Mouse (Mus musculus): ENCODE measurements around the gene Crtac1. TPM values are rescaled to one million over a fixed set of nuclear protein-coding genes. Genes with fewer than 3 reads are reported as not detected.

Crtac1 gene
- total and polyA plus RNA-seq, 3 experiments = not detected

DNA sequence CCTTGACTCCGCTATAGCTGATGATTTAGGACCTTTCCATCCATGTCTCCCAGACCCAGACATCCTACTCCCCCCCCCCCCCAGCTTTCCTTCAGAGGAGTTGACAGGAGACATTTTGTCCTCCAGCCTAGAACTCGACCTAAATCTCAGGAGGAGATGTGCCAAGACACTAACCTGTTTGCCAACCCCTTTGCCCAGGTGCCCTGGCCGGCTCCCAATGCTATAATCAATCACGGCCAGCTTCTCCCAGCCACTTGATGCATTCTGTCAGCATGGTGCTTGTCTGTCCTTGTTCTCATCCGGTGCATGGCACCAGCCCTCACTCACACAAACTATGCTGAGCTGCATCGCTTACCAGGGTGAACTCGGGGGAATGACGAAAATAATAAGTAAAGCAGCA is 27.9 kb upstream of the Crtac1 start:
- Histone ChIP-seq H3K36me3 (replicated peaks in 1 of 2; ENCODE audit: control insufficient read depth in 1 of 2, insufficient read depth in 1 of 2, low read length in 1 of 2) (no peaks in the 10 kb centered on the region), H3K79me2 (replicated peaks; ENCODE audit: control insufficient read depth, extremely low read depth, insufficient read depth, poor library complexity, severe bottlenecking) (no peaks in the 10 kb centered on the region), H3K4me3 (replicated peaks in 1 of 3; ENCODE audit: low read depth in 2 of 3, low read length in 2 of 3, poor library complexity in 1 of 3) (no peak overlapping the region), H3K27ac (ENCODE audit: insufficient read depth, low read depth) (no peak overlapping the region), H3K4me1 (ENCODE audit: control insufficient read depth in 1 of 2, insufficient read depth in 2 of 2) (no peaks in the 10 kb centered on the region), H3K9ac (ENCODE audit: insufficient read depth, low read depth) (no peak overlapping the region), H3K9me3 (replicated peaks; ENCODE audit: low read length) (no peaks in the 10 kb centered on the region), H3K27me3 (replicated peaks) (peaks cover 86% of the 10 kb centered on the region), H3K4me2 (ENCODE audit: insufficient read depth, low read depth, poor library complexity, severe bottlenecking) (no peak overlapping the region)
- in situ Hi-C loops (cut with MboI; ENCODE audit: low pct_ligation_motif_present, low pct_unique_long_range_greater_than_20kb, low sequenced_read_pairs) (no loop called here), dilution Hi-C loops (cut with MboI; ENCODE audit: extremely low pct_ligation_motif_present, extremely low pct_unique_long_range_greater_than_20kb, low sequenced_read_pairs) (no loop called here)
- no peak for DNase-seq (ENCODE audit: extremely low read depth)
- TF ChIP-seq MAX (IDR thresholded peaks at IDR 0.05; ENCODE audit: low read length) (no peak), USF1 (IDR thresholded peaks at IDR 0.05; ENCODE audit: low read depth, low read length) (no peak), ELF1 (IDR thresholded peaks at IDR 0.05; ENCODE audit: low read depth, low read length) (no peak), GABPA (IDR thresholded peaks at IDR 0.05; ENCODE audit: insufficient replicate concordance, low read depth, low read length) (no peak), PAX5 (IDR thresholded peaks at IDR 0.05; ENCODE audit: low read length) (no peak), HCFC1 (IDR thresholded peaks at IDR 0.05; ENCODE audit: low read depth, low read length) (no peak), MAZ (IDR thresholded peaks at IDR 0.05; ENCODE audit: low read depth, low read length) (no peak)

DNA sequence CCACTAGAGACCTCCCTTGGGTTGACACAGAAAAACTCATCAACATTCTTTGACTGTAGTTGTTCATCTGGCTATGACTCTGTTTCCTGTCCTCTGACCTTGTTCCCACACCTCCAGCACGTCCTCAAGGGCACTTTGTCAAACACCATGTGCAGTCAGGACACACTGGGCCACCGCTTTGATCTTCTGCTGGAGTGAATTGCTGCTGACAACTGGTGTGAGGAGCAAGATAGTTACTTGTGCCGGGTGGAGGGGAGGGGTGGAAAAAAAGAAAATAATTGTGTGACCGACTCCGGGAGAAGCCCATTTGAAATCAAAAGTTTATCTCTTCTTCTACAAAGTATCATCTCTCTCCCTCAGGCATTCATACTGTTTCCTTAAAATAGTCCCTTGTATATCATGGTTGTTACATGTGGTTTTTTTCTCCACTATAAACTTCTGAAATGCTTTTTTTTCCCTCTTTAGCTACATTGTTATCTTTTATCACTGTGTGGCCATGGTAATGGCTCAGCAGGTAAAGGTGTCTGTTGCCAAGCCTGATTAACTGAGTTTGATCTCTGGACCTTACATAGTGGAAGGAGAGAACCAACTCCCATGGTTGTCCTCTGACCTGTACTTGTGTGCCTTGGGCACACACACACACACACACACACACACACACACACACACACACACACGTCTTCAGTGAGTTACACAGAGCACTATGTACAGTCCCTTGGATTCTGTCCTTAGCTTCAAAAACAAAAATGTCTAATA is 23.1 kb upstream of the Crtac1 start:
- no peak overlapping the region for H3K27ac ChIP-seq (ENCODE audit: insufficient read depth, low read depth)
- H3K27me3 ChIP-seq (replicated peaks) = peaks cover 84% of the 10 kb centered on the region
- H3K4me2 ChIP-seq (ENCODE audit: insufficient read depth, low read depth, poor library complexity, severe bottlenecking) = no peak overlapping the region
- no peak for TF ChIP-seq USF2 (conservative IDR thresholded peaks at IDR 0.05; ENCODE audit: low read depth, low read length)
- TF ChIP-seq RCOR1 (conservative IDR thresholded peaks at IDR 0.05; ENCODE audit: low read depth, low read length) = no peak
- no peak for TF ChIP-seq PAX5 (IDR thresholded peaks at IDR 0.05; ENCODE audit: low read length)
- TF ChIP-seq POLR2A (IDR thresholded peaks at IDR 0.05; ENCODE audit: low read depth, low read length) = no peak
- no peak for TF ChIP-seq SIN3A (IDR thresholded peaks at IDR 0.05; ENCODE audit: low read length)
- no peak for TF ChIP-seq MAX (IDR thresholded peaks at IDR 0.05; ENCODE audit: low read length)
- TF ChIP-seq ZNF384 (IDR thresholded peaks at IDR 0.05; ENCODE audit: low read depth, low read length) = no peak
- TF ChIP-seq NELFE (IDR thresholded peaks at IDR 0.05; ENCODE audit: low read depth, low read length) = no peak
- TF ChIP-seq USF1 (IDR thresholded peaks at IDR 0.05; ENCODE audit: low read depth, low read length) = no peak
- H3K9ac ChIP-seq (ENCODE audit: insufficient read depth, low read depth) = no peak overlapping the region
- no peak for DNase-seq (ENCODE audit: extremely low read depth)
- no peaks in the 10 kb centered on the region for H3K9me3 ChIP-seq (replicated peaks; ENCODE audit: low read length)
- in situ Hi-C loops (cut with MboI; ENCODE audit: low pct_ligation_motif_present, low pct_unique_long_range_greater_than_20kb, low sequenced_read_pairs) (no loop called here), dilution Hi-C loops (cut with MboI; ENCODE audit: extremely low pct_ligation_motif_present, extremely low pct_unique_long_range_greater_than_20kb, low sequenced_read_pairs) (no loop called here)
- H3K79me2 ChIP-seq (replicated peaks; ENCODE audit: control insufficient read depth, extremely low read depth, insufficient read depth, poor library complexity, severe bottlenecking) = no peaks in the 10 kb centered on the region
- no peaks in the 10 kb centered on the region for H3K36me3 ChIP-seq (replicated peaks in 1 of 2; ENCODE audit: control insufficient read depth in 1 of 2, insufficient read depth in 1 of 2, low read length in 1 of 2)
- H3K4me3 ChIP-seq (replicated peaks in 1 of 3; ENCODE audit: low read depth in 2 of 3, low read length in 2 of 3, poor library complexity in 1 of 3) = no peak overlapping the region
- no peaks in the 10 kb centered on the region for H3K4me1 ChIP-seq (ENCODE audit: control insufficient read depth in 1 of 2, insufficient read depth in 2 of 2)

DNA sequence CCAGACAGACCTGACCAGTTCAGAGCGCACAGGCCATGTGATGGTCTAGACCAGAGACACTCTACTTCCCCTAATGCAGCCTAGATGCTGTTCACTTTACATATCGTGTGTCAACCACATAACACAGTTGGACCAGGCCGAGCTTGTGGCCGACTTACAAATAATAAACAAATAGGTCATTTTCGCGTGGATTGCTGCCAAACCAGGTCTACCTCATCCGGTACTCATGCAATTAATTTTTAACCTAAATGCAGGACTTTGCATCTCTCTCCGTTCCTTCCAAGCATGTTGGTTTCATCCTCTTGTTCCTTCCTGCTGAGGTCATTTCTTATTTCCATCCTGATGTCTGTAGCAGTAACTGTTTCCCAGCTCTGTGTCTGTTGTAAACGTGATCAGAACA is 22.4 kb upstream of the Crtac1 start:
- dilution Hi-C loops (cut with MboI; ENCODE audit: extremely low pct_ligation_motif_present, extremely low pct_unique_long_range_greater_than_20kb, low sequenced_read_pairs) (no loop called here), in situ Hi-C loops (cut with MboI; ENCODE audit: low pct_ligation_motif_present, low pct_unique_long_range_greater_than_20kb, low sequenced_read_pairs) (no loop called here)
- no peak overlapping the region for H3K9ac ChIP-seq (ENCODE audit: insufficient read depth, low read depth)
- no peak overlapping the region for H3K27ac ChIP-seq (ENCODE audit: insufficient read depth, low read depth)
- no peak for DNase-seq (ENCODE audit: extremely low read depth)
- no peaks in the 10 kb centered on the region for H3K79me2 ChIP-seq (replicated peaks; ENCODE audit: control insufficient read depth, extremely low read depth, insufficient read depth, poor library complexity, severe bottlenecking)
- TF ChIP-seq MAFK (IDR thresholded peaks at IDR 0.05; ENCODE audit: insufficient replicate concordance, low read length) (no peak), USF1 (IDR thresholded peaks at IDR 0.05; ENCODE audit: low read depth, low read length) (no peak), ZC3H11A (IDR thresholded peaks at IDR 0.05; ENCODE audit: low read depth, low read length) (no peak), CTCF (conservative IDR thresholded peaks at IDR 0.05 in 1 of 2, IDR thresholded peaks at IDR 0.05 in 1 of 2; ENCODE audit: low read depth in 2 of 2, low read length in 2 of 2) (no peak)
- H3K4me2 ChIP-seq (ENCODE audit: insufficient read depth, low read depth, poor library complexity, severe bottlenecking) = no peak overlapping the region
- H3K36me3 ChIP-seq (replicated peaks in 1 of 2; ENCODE audit: control insufficient read depth in 1 of 2, insufficient read depth in 1 of 2, low read length in 1 of 2) = no peaks in the 10 kb centered on the region
- no peak overlapping the region for H3K4me3 ChIP-seq (replicated peaks in 1 of 3; ENCODE audit: low read depth in 2 of 3, low read length in 2 of 3, poor library complexity in 1 of 3)
- H3K4me1 ChIP-seq (ENCODE audit: control insufficient read depth in 1 of 2, insufficient read depth in 2 of 2) = no peaks in the 10 kb centered on the region
- H3K27me3 ChIP-seq (replicated peaks) = peaks cover 85% of the 10 kb centered on the region
- no peaks in the 10 kb centered on the region for H3K9me3 ChIP-seq (replicated peaks; ENCODE audit: low read length)

All from CH12.LX (cell line).